Mouse (Mus musculus) hindbrain, embryonic 11.5 days (tissue): Measurements from ENCODE around the gene Rcor2. TPM values are rescaled to one million over a fixed set of nuclear protein-coding genes. Genes with fewer than 3 reads are reported as not detected.

ENCODE experiments used
- ATAC-seq: fragments of 200-750 bp; cut with Nextera tagmentation; 2 replicates; pipeline ENCODE4 v1.8.0; 2017; ENCODE audit warnings: mild to moderate bottlenecking, moderate TSS enrichment, moderate library complexity; ENCODE audit not compliant: low FRiP score
- DNase-seq: peaks from one replicate; pipeline ENCODE4 v3.0.0-alpha.2; 2015; ENCODE audit warnings: low spot score
- H3K27ac ChIP-seq: fragments of 300-500 bp; sonication (generic); 2 replicates; pipeline ENCODE4 v1.5.1; 2014; ENCODE audit warnings: mild to moderate bottlenecking, low read depth, low read length
- H3K27me3 ChIP-seq: fragments of 300-500 bp; sonication (generic); 2 replicates; pipeline ENCODE4 v1.6.1; 2014; ENCODE audit warnings: mild to moderate bottlenecking, low read length, moderate library complexity, mixed read lengths; ENCODE audit not compliant: control insufficient read depth, insufficient read depth
- H3K36me3 ChIP-seq: fragments of 300-500 bp; sonication (generic); 2 replicates; pipeline ENCODE4 v1.6.1; 2014; ENCODE audit warnings: mild to moderate bottlenecking, low read length, moderate library complexity, mixed read lengths; ENCODE audit not compliant: control insufficient read depth, insufficient read depth
- H3K4me1 ChIP-seq: fragments of 300-500 bp; sonication (generic); replicated peaks from 2 replicates; pipeline ENCODE4 v1.6.1; 2014; ENCODE audit warnings: low read length, mixed read lengths; ENCODE audit not compliant: control insufficient read depth, insufficient read depth
- H3K4me2 ChIP-seq: fragments of 300-500 bp; sonication (generic); replicated peaks from 2 replicates; pipeline ENCODE4 v1.6.1; 2014; ENCODE audit warnings: mild to moderate bottlenecking, low read depth, low read length
- H3K4me3 ChIP-seq: fragments of 300-500 bp; sonication (generic); 2 replicates; pipeline ENCODE4 v1.5.1; 2014; ENCODE audit warnings: low read depth, low read length
- H3K9ac ChIP-seq: fragments of 300-500 bp; sonication (generic); 2 replicates; pipeline ENCODE4 v1.6.1; 2014; ENCODE audit warnings: low read depth, low read length
- H3K9me3 ChIP-seq: fragments of 300-500 bp; sonication (generic); 2 replicates; pipeline ENCODE4 v1.6.1; 2016; ENCODE audit warnings: low read length; ENCODE audit not compliant: control insufficient read depth
- WGBS: fragments of 180-500 bp; shearing (Covaris S2); extraction: QIAGEN DNeasy Blood & Tissue Kit; methylation state at CpG from one replicate; pipeline ENCODE4 v1.1.7; 2014; 5-methylcytosine and 5-hydroxymethylcytosine counted together
- polyA plus RNA-seq: library from polyadenylated mRNA; unstranded; fragments of >200 nt; fragmentation: Nextera tagmentation; extraction: Ambion mirVana; gene quantifications from 2 replicates; pipeline ENCODE4 v1.2.1, GENCODE M21; 2014

Rcor2 gene
- polyA plus RNA-seq, 1 experiment from 2014 or later = 28.1 TPM

GRCm38 (mm10) chr19:7294098-7294876 is 27.2 kb downstream of the Rcor2 start:
- no peak for ATAC-seq
- Histone ChIP-seq H3K4me2 (no peak overlapping the region), H3K4me3 (no peak overlapping the region), H3K9ac (no peak overlapping the region), H3K36me3 (peaks cover 2% of the 10 kb centered on the region; the same call in 1 of the 2 replicates), H3K4me1 (no peaks in the 10 kb centered on the region), H3K27ac (no peak overlapping the region), H3K9me3 (no peaks in the 10 kb centered on the region), H3K27me3 (no peaks in the 10 kb centered on the region)
- WGBS = 79% methylated on average over 8 of the region's 8 CpGs
- DNase-seq = no peak

GRCm38 (mm10) chr19:7295071-7295658 is 28.0 kb downstream of the Rcor2 start:
- Histone ChIP-seq H3K27me3 (no peaks in the 10 kb centered on the region), H3K4me2 (no peak overlapping the region), H3K4me1 (no peaks in the 10 kb centered on the region), H3K36me3 (peaks cover 2% of the 10 kb centered on the region; the same call in 1 of the 2 replicates), H3K9ac (no peak overlapping the region), H3K27ac (no peak overlapping the region), H3K9me3 (no peaks in the 10 kb centered on the region), H3K4me3 (no peak overlapping the region)
- ATAC-seq (no peak), DNase-seq (no peak)
- 72% methylated on average over 15 of the region's 15 CpGs for WGBS

GRCm38 (mm10) chr19:7295959-7296358 is 28.8 kb downstream of the Rcor2 start:
- DNase-seq = no peak
- H3K36me3 ChIP-seq = no peaks in the 10 kb centered on the region
- WGBS = 84% methylated on average over 4 of the region's 4 CpGs

DNA sequence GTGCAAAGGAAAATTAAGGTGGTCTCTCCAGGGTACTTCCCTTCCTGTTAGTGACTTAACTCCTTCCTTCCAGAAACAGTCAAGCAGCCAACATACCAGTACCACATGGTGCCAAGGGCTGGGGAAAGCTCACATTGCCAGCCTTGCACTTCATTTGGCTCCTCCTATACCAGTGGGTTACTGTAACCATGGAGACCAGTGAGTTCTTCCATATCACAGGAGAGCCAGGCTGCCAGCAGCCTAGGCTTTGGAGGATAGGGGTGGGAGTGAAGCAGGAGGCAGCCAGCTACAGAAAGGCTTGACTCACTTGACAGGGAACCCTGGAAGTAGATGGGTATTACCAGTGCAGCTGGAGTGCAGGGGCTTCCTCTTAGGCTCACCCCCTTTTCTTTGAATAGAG is 31.9 kb downstream of the Rcor2 start:
- Histone ChIP-seq H3K27ac (no peak overlapping the region), H3K36me3 (no peaks in the 10 kb centered on the region), H3K27me3 (no peaks in the 10 kb centered on the region), H3K9ac (no peak overlapping the region), H3K4me1 (no peaks in the 10 kb centered on the region), H3K4me2 (no peak overlapping the region), H3K9me3 (no peaks in the 10 kb centered on the region), H3K4me3 (no peak overlapping the region)
- ATAC-seq = no peak
- DNase-seq = no peak

More at GRCm38 (mm10) chr19:7295959-7296358, 28.8 kb downstream of the Rcor2 start:
- Histone ChIP-seq H3K27ac (no peak overlapping the region), H3K4me2 (no peak overlapping the region), H3K4me1 (no peaks in the 10 kb centered on the region), H3K4me3 (no peak overlapping the region), H3K9ac (no peak overlapping the region), H3K9me3 (no peaks in the 10 kb centered on the region), H3K27me3 (no peaks in the 10 kb centered on the region)
- no peak for ATAC-seq

DNA sequence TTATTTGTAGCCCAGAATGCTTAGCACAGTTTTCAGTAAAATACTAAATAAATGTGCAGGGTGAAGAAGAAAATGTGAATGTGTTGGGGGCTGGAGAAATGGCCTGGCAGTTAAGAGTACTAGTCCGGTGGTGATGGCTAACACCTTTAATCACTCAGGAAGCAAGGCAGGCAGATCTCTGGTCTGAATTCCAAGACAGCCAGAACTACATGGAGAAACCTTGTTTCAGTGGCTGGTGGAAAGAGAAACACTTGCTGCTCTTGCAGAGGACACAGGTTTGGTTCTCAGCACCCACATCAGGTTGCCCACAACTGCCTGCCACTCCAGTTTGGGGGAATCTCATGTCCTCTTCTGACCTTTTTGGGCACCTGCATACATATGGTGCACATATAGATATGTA is 33.0 kb downstream of the Rcor2 start:
- no peaks in the 10 kb centered on the region for H3K9me3 ChIP-seq
- 97% methylated on average over 1 of the region's 1 CpGs for WGBS
- DNase-seq (no peak), ATAC-seq (no peak)
- H3K4me3 ChIP-seq = no peak overlapping the region
- H3K9ac ChIP-seq = no peak overlapping the region
- H3K27me3 ChIP-seq = no peaks in the 10 kb centered on the region
- H3K36me3 ChIP-seq = no peaks in the 10 kb centered on the region
- H3K4me1 ChIP-seq = no peaks in the 10 kb centered on the region
- H3K4me2 ChIP-seq = no peak overlapping the region
- H3K27ac ChIP-seq = no peak overlapping the region

DNA sequence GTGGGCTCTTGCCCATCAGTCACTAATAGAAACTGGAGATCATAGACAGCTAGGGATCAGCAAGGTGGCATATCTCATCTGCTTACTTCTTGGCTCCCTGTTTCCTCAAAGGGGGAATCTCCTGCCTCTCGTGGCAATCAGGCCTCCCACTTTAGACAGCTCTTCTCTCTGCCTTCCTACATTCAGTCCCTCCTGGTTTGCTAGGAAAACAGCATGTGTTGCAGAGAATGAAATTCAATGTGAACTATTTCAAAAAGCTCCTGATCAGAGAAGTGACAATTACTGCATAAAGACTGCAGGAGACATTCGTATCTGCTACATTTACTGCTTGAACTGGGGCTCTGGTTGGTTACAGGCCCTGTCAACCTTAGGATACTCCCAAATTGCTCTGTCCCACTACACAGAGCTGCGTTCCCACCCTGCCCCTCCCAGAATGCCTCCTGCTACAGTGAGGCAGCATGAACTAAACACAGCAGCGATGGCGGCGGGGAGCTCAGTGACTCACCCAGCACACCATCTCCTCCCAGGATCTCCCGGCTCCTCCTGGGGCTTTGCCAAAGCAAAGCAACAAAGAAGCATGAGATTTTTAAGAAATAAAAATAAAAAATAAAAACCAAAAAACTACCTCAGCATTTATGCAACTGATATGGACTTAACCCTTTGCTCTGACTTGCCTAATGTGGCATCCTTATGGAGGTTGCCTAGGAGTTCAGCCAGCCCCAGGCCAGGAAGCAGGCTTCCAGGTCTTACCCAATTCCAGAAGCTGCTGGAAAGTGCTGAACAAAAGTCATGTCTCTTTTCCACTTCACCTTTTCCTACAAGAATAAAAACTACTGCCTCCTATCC is 34.7 kb downstream of the Rcor2 start:
- no peaks in the 10 kb centered on the region for H3K27me3 ChIP-seq
- 90% methylated on average over 7 of the region's 7 CpGs for WGBS
- no peaks in the 10 kb centered on the region for H3K9me3 ChIP-seq
- no peak overlapping the region for H3K27ac ChIP-seq
- ATAC-seq (no peak), DNase-seq (no peak)
- no peak overlapping the region for H3K4me3 ChIP-seq
- H3K36me3 ChIP-seq = no peaks in the 10 kb centered on the region
- H3K4me1 ChIP-seq = no peaks in the 10 kb centered on the region
- no peak overlapping the region for H3K9ac ChIP-seq
- no peak overlapping the region for H3K4me2 ChIP-seq

GRCm38 (mm10) chr19:7302493-7302797 is 35.3 kb downstream of the Rcor2 start:
- Histone ChIP-seq H3K4me1 (no peaks in the 10 kb centered on the region), H3K27me3 (no peaks in the 10 kb centered on the region), H3K27ac (no peak overlapping the region), H3K36me3 (no peaks in the 10 kb centered on the region), H3K4me3 (no peak overlapping the region), H3K9me3 (no peaks in the 10 kb centered on the region), H3K4me2 (no peak overlapping the region), H3K9ac (no peak overlapping the region)
- WGBS = 77% methylated on average over 1 of the region's 1 CpGs
- DNase-seq (no peak), ATAC-seq (no peak)

DNA sequence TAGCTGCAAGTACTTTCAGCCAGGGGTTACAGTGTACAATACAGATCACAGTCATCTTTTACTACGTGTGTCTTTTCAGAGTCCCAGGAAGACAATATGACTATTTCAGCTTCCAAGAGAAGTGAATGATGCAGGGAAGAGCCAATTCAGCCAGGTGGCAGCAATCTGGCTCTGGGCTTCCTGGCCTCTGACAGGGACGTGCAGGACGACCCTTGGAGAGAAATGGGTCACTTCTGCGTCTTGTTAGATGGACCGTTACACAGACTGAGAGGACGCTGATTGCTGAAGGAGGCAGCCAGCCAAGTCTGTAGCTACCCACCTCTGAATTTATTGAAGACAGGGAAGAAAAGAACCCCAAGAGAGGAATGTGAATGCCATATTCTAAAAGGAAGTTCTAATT is 36.7 kb downstream of the Rcor2 start:
- Histone ChIP-seq H3K4me1 (peaks cover 5% of the 10 kb centered on the region; the same call in 1 of the 2 replicates), H3K4me2 (no peak overlapping the region), H3K36me3 (no peaks in the 10 kb centered on the region), H3K9ac (no peak overlapping the region), H3K27me3 (no peaks in the 10 kb centered on the region), H3K9me3 (no peaks in the 10 kb centered on the region), H3K27ac (no peak overlapping the region), H3K4me3 (no peak overlapping the region)
- no peak for DNase-seq
- 79% methylated on average over 6 of the region's 6 CpGs for WGBS
- ATAC-seq = no peak
